Mouse (Mus musculus) intestine, embryonic 14.5 days (tissue): ENCODE results near the gene Olfr705. TPM values are rescaled to one million over a fixed set of nuclear protein-coding genes. Genes with fewer than 3 reads are reported as not detected.
"Not testable (repeated sequence)": the region's sequence is repeated elsewhere in the genome, so short reads cannot be mapped to it uniquely, and the experiment has no call there.

Source experiments
- ATAC-seq: fragments of 200-750 bp; cut with Nextera tagmentation; replicated peaks from 2 replicates; pipeline ENCODE4 v1.8.0; 2017; ENCODE audit warnings: low read depth, moderate number of reproducible peaks, moderate TSS enrichment, moderate library complexity; ENCODE audit not compliant: low FRiP score, low TSS enrichment
- DNase-seq: peaks from one replicate; pipeline ENCODE4 v3.0.0-alpha.2; 2018; ENCODE audit warnings: low spot score
- H3K27ac ChIP-seq: fragments of 300-500 bp; sonication (generic); 2 replicates; pipeline ENCODE4 v1.5.1; 2014; ENCODE audit warnings: low read depth, mild to moderate bottlenecking, control low read depth
- H3K27me3 ChIP-seq: fragments of 300-500 bp; sonication (generic); replicated peaks from 2 replicates; pipeline ENCODE4 v1.6.1; 2014; ENCODE audit warnings: low read length, control low read depth; ENCODE audit not compliant: control insufficient read depth, insufficient read depth
- H3K36me3 ChIP-seq: fragments of 300-500 bp; sonication (generic); 2 replicates; pipeline ENCODE4 v1.6.1; 2014; ENCODE audit warnings: low read length, control low read depth; ENCODE audit not compliant: control insufficient read depth, insufficient read depth
- H3K4me1 ChIP-seq: fragments of 300-500 bp; sonication (generic); replicated peaks from 2 replicates; pipeline ENCODE4 v1.6.1; 2014; ENCODE audit warnings: low read length, control low read depth, mixed read lengths; ENCODE audit not compliant: control insufficient read depth, insufficient read depth
- H3K4me2 ChIP-seq: fragments of 300-500 bp; sonication (generic); 2 replicates; pipeline ENCODE4 v1.6.1; 2014; ENCODE audit warnings: low read length
- H3K4me3 ChIP-seq: fragments of 300-500 bp; sonication (generic); 2 replicates; pipeline ENCODE4 v1.5.1; 2014; ENCODE audit warnings: low read depth, low read length, control low read depth, mixed read lengths
- H3K9ac ChIP-seq: fragments of 300-500 bp; sonication (generic); 2 replicates; pipeline ENCODE4 v1.6.1; 2014; ENCODE audit warnings: mild to moderate bottlenecking, low read length
- H3K9me3 ChIP-seq: fragments of 300-500 bp; sonication (generic); 2 replicates; pipeline ENCODE4 v1.6.1; 2016; ENCODE audit warnings: low read length, control low read depth; ENCODE audit not compliant: control insufficient read depth
- WGBS: fragments of 180-500 bp; shearing (Covaris S2); extraction: QIAGEN DNeasy Blood & Tissue Kit; methylation state at CpG from one replicate; pipeline ENCODE4 v1.1.7; 2014; 5-methylcytosine and 5-hydroxymethylcytosine counted together
- polyA plus RNA-seq: library from polyadenylated mRNA; unstranded; fragments of >200 nt; fragmentation: Nextera tagmentation; extraction: Ambion mirVana; gene quantifications from 2 replicates; pipeline ENCODE4 v1.2.1, GENCODE M21; 2014

Gene Olfr705
- polyA plus RNA-seq, result not detected in 2 replicates

DNA sequence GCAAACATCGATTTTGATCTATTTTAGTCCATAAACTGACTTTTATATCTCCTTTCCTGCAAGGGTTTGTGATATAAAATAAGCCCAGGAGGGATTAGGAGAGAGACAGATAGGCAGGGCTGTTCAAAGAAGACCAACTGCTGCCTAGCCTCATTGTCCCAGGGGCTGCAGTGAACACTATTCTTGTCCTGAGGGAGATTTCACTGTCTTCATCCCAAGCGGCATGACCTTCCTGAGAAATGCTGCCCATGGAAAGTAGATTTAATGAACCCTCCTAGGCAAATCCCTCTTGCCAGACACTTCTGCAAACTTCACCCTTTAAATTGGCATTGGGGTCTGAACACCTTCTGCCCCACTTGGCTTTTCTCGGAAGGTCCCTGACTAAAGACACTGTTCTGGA is at the start of gene Olfr705:
Olfr705 (minus strand) TSS at position 101 of the 400 bp plus-strand sequence.
- Histone ChIP-seq H3K4me1 (no peaks in the 10 kb centered on the region), H3K27me3 (no peaks in the 10 kb centered on the region), H3K36me3 (no peaks in the 10 kb centered on the region), H3K4me2 (no peak within 1 kb of the TSS), H3K4me3 (no peak within 1 kb of the TSS), H3K27ac (no peak within 1 kb of the TSS), H3K9me3 (no peaks in the 10 kb centered on the region), H3K9ac (no peak within 1 kb of the TSS)
- 74% methylated on average over 3 of the region's 3 CpGs for WGBS
- DNase-seq, result no peak
- no peak for ATAC-seq

GRCm38 (mm10) chr7:106920961-106921360 is 44.3 kb upstream of the Olfr705 start:
- H3K36me3 ChIP-seq, H3K4me2 ChIP-seq, ATAC-seq, H3K4me1 ChIP-seq, H3K27ac ChIP-seq, H3K9ac ChIP-seq, H3K4me3 ChIP-seq, H3K27me3 ChIP-seq, H3K9me3 ChIP-seq, DNase-seq: not testable (repeated sequence)
- 85% methylated on average over 6 of the region's 7 CpGs for WGBS

DNA sequence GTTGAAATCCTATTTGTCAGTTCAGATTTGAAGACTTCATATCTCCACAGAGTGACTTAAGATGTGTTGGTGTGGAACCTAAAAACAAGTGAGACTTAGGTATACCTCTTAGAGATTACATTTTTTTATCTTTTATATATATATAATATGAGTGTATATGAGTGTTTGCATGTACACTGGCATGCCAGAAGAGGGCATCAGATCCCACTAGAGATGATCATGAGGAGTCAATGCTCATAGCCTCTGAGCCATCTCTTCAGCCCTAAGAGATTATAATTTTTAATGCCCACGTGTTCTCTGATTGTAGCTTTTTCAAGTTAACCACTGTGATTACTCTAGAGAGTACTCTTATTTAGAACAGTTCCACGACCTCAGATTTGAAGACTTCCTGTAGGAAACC is 31.0 kb upstream of the Olfr705 start, which contains the start of gene Olfr1532-ps1:
Olfr1532-ps1 (plus strand) TSS at position 326 of the 400 bp plus-strand sequence.
- ATAC-seq, result no peak
- no peak within 1 kb of the TSS for H3K4me3 ChIP-seq
- no peaks in the 10 kb centered on the region for H3K27me3 ChIP-seq
- H3K36me3 ChIP-seq, result no peaks in the 10 kb centered on the region
- no peak for DNase-seq
- no peaks in the 10 kb centered on the region for H3K9me3 ChIP-seq
- whole genome bisulfite sequencing, result 64% methylated on average over 2 of the region's 2 CpGs
- no peaks in the 10 kb centered on the region for H3K4me1 ChIP-seq
- no peak within 1 kb of the TSS for H3K27ac ChIP-seq
- H3K4me2 ChIP-seq, result no peak within 1 kb of the TSS
- no peak within 1 kb of the TSS for H3K9ac ChIP-seq

GRCm38 (mm10) chr7:106901141-106901540 is 24.4 kb upstream of the Olfr705 start, which contains the start of gene Olfr707:
TSS of gene Olfr707 (minus strand) at chr7:106901241.
- WGBS, result 92% methylated on average over 3 of the region's 3 CpGs
- H3K4me2 ChIP-seq, H3K27me3 ChIP-seq, H3K9me3 ChIP-seq, DNase-seq, H3K4me3 ChIP-seq, H3K9ac ChIP-seq, H3K4me1 ChIP-seq, H3K36me3 ChIP-seq, H3K27ac ChIP-seq, ATAC-seq: not testable (repeated sequence)

DNA sequence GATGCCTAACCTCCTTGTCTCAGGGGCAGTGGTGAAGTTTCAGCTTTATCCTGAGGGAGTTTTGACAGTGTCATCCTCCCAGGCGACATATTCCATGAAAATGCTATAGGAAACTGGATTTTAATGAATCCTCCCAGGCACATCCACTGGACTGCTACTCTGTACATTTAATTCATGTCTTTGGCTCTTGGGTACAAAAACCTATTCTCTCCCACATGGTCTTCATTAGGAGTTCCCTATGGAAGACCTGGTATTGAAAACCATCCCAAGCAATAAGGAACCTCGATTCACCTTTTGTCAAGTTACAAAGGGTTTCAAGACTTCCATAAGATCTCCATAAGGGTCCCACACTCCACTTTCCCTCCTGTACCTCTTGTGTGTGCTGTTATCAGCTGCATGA is 11.4 kb upstream of the Olfr705 start, which contains the start of gene Olfr706:
Olfr706 (minus strand) TSS at position 101 of the 400 bp plus-strand sequence.
- Histone ChIP-seq H3K36me3 (no peaks in the 10 kb centered on the region), H3K27ac (no peak within 1 kb of the TSS), H3K9ac (no peak within 1 kb of the TSS), H3K4me3 (no peak within 1 kb of the TSS), H3K9me3 (no peaks in the 10 kb centered on the region), H3K4me1 (no peaks in the 10 kb centered on the region), H3K4me2 (no peak within 1 kb of the TSS), H3K27me3 (no peaks in the 10 kb centered on the region)
- 83% methylated on average over 2 of the region's 2 CpGs for WGBS
- ATAC-seq (no peak), DNase-seq (no peak)

DNA sequence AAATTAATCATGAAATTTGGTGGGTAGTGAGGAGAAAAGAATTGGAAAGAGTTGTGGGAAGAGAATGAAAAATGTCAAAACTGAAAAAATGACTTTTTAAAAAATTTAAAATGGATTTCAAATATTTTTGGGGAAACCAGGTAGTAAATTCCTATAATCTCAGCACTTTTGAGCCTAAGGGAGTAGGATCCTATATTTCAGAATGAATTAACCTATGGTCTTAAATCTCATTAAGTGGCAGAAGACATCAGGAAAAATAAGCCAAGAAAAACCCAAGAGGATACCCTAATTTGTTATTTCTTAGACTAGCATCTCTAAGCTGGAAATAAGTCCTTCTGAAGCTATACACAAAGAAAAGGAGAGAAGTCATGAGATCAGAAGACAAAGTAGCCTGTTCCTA is 13.8 kb downstream of the Olfr705 start, which contains the start of gene Olfr704:
Olfr704 (plus strand) TSS at position 301 of the 400 bp plus-strand sequence.
- Histone ChIP-seq H3K36me3 (no peaks in the 10 kb centered on the region), H3K9me3 (no peaks in the 10 kb centered on the region), H3K27me3 (no peaks in the 10 kb centered on the region), H3K4me3 (no peak within 1 kb of the TSS), H3K27ac (no peak within 1 kb of the TSS), H3K9ac (no peak within 1 kb of the TSS), H3K4me2 (no peak within 1 kb of the TSS), H3K4me1 (no peaks in the 10 kb centered on the region)
- no peak for ATAC-seq
- no peak for DNase-seq

- H3K36me3 ChIP-seq, result no peaks in the 10 kb centered on the region
- no peaks in the 10 kb centered on the region for H3K4me1 ChIP-seq
- 60% methylated on average over 2 of the region's 2 CpGs for WGBS
- H3K9me3 ChIP-seq, result no peaks in the 10 kb centered on the region
- no peaks in the 10 kb centered on the region for H3K27me3 ChIP-seq
- no peak within 1 kb of the TSS for H3K9ac ChIP-seq
- no peak within 1 kb of the TSS for H3K4me3 ChIP-seq
- no peak for DNase-seq
- H3K4me2 ChIP-seq, result no peak within 1 kb of the TSS
- no peak within 1 kb of the TSS for H3K27ac ChIP-seq
- ATAC-seq, result no peak
These were observed 33.6 kb downstream of the Olfr705 start, which contains the start of gene Olfr703 for GRCm38 (mm10) chr7:106843060-106843459. TSS of gene Olfr703 (plus strand) at chr7:106843360.

DNA sequence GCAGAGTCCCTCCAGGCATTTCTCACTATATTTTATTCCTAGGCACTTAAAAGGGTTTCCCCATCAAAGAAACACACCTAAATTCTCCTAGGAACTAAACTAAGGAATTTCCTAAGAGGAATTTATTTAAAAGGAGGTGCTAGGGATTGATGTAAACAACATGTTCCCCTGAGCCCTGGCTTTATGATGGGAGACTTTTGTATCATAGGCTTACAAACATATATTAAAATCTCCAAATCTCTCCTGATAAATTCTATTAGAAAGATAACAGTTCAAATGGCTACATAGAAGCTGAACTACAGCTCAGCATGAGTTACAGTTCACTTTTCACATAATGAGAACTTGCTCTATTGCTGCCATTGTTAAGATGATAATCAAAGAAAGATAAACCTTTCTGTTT is 42.9 kb downstream of the Olfr705 start, which contains the start of gene Olfr702:
Olfr702 (minus strand) TSS at position 101 of the 400 bp plus-strand sequence.
- Histone ChIP-seq H3K36me3 (no peaks in the 10 kb centered on the region), H3K4me2 (no peak within 1 kb of the TSS), H3K9ac (no peak within 1 kb of the TSS), H3K4me3 (no peak within 1 kb of the TSS), H3K9me3 (no peaks in the 10 kb centered on the region), H3K27me3 (no peaks in the 10 kb centered on the region), H3K4me1 (no peaks in the 10 kb centered on the region), H3K27ac (no peak within 1 kb of the TSS)
- DNase-seq, result no peak
- no peak for ATAC-seq
